In the genomic region with DNA sequence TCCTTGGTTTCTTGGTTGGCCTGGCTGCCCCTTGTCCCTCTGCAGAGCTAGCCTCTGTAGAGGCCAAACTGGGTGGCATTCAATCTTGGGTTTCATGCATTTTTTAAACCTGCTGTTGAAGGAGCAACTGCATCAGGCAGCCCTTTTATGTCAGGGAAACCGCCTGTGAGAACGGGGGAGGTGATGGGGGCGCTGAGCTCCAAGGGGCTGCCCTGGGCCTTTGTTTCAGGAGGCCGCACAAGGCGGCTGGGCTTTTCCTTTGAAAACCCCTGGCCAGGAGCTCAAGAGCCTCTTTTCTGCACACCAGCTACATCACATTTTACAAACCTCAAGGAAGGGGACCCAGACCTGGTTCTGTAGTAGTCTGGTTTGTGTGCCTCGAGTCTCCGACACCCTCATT, we compare ENCODE assay signal across 12 mouse cellular contexts. TPM values are rescaled to one million over a fixed set of nuclear protein-coding genes. Genes with fewer than 3 reads are reported as not detected.
DNase-seq lines count a peak whose midpoint lies in the region; ATAC-seq lines count a peak whose summit lies in the region.
"Had no signal": no experiment of that assay in that cellular context is flagged by ENCODE, and none has a peak within 500 bp of the region (broad histone marks: within the 10 kb centered on the region; RNA-seq: fewer than 3 reads in every experiment).

No protein-coding gene starts in this region.

- no peak for DNase-seq in heart, postnatal 4 days
- DNase-seq in embryonic facial prominence, embryonic 10.5 days (ENCODE audit: low spot score), result peak; percentile 76
- DNase-seq in layer of hippocampus, adult 8-10 months (ENCODE audit: low spot score in 2 of 2), result no peak
- no peak for DNase-seq in cerebellum, adult 9-11 months
- no peak for DNase-seq in frontal cortex, adult 2 months (ENCODE audit: extremely low spot score in 1 of 2, low spot score in 1 of 2)
- DNase-seq: cerebellum, adult 2 months; right cerebral cortex, postnatal 4 days had no signal

- H3K4me3 ChIP-seq in heart, embryonic 15.5 days, result no peak overlapping the region
- H3K4me3 ChIP-seq in embryonic facial prominence, embryonic 10.5 days, result 0 out of 2 replicates have a peak overlapping the region, but pooled peaks have one; percentile 18
- H3K4me3 ChIP-seq in hindbrain, embryonic 16.5 days (ENCODE audit: low read length), result no peak overlapping the region
- no peak overlapping the region for H3K4me3 ChIP-seq in neural tube, embryonic 12.5 days

- no peaks in the 10 kb centered on the region for H3K36me3 ChIP-seq in heart, embryonic 15.5 days
- no peaks in the 10 kb centered on the region for H3K36me3 ChIP-seq in embryonic facial prominence, embryonic 10.5 days (replicated peaks)
- H3K36me3 ChIP-seq in hindbrain, embryonic 16.5 days (ENCODE audit: control insufficient read depth, insufficient read depth, low read length), result no peaks in the 10 kb centered on the region
- H3K36me3 ChIP-seq in neural tube, embryonic 12.5 days, result no peaks in the 10 kb centered on the region

- 43% methylated on average over 7 of the region's 7 CpGs for WGBS in heart, embryonic 15.5 days
- WGBS in embryonic facial prominence, embryonic 10.5 days, result 14% methylated on average over 7 of the region's 7 CpGs
- WGBS in hindbrain, embryonic 16.5 days, result 13% methylated on average over 7 of the region's 7 CpGs
- WGBS in neural tube, embryonic 12.5 days, result 11% methylated on average over 7 of the region's 7 CpGs

- 0 out of 2 replicates have a peak, but pooled peaks cover 12% of the 10 kb centered on the region for H3K27me3 ChIP-seq in heart, embryonic 15.5 days
- peaks cover 66% of the 10 kb centered on the region for H3K27me3 ChIP-seq in embryonic facial prominence, embryonic 10.5 days (replicated peaks; ENCODE audit: low read depth, poor library complexity, severe bottlenecking)
- peaks cover 4% of the 10 kb centered on the region for H3K27me3 ChIP-seq in hindbrain, embryonic 16.5 days (replicated peaks; ENCODE audit: control insufficient read depth, insufficient read depth, low read length)
- H3K27me3 ChIP-seq in neural tube, embryonic 12.5 days (replicated peaks), result peaks cover 48% of the 10 kb centered on the region

- H3K4me2 ChIP-seq in heart, embryonic 15.5 days, result 0 out of 2 replicates have a peak overlapping the region, but pooled peaks have one; percentile 16
- H3K4me2 ChIP-seq in hindbrain, embryonic 16.5 days (ENCODE audit: low read length), result no peak overlapping the region; the same call in 1 of the 2 replicates
- H3K4me2 ChIP-seq in neural tube, embryonic 12.5 days (replicated peaks), result peak overlapping the region; percentile 38

- no peak overlapping the region for H3K9ac ChIP-seq in heart, embryonic 15.5 days
- peak overlapping the region; percentile 35 for H3K9ac ChIP-seq in hindbrain, embryonic 16.5 days (ENCODE audit: low read depth, low read length)
- H3K9ac ChIP-seq in neural tube, embryonic 12.5 days, result peak overlapping the region; percentile 13; the same call in 1 of the 2 replicates

- ATAC-seq in heart, embryonic 15.5 days (replicated peaks; ENCODE audit: insufficient number of reproducible peaks, insufficient read depth, low FRiP score, low read depth), result no peak
- ATAC-seq in hindbrain, embryonic 16.5 days, result no peak
- ATAC-seq in neural tube, embryonic 12.5 days (ENCODE audit: low FRiP score, low read depth), result peak; percentile 39; the same call in 1 of the 2 replicates

- H3K27ac ChIP-seq in heart, embryonic 15.5 days, result no peak overlapping the region
- peak overlapping the region; percentile 82 for H3K27ac ChIP-seq in embryonic facial prominence, embryonic 10.5 days (replicated peaks)
- H3K27ac ChIP-seq in hindbrain, embryonic 16.5 days (ENCODE audit: low read depth, low read length), result no peak overlapping the region
- H3K27ac ChIP-seq in neural tube, embryonic 12.5 days, result peak overlapping the region; percentile 32; the same call in 1 of the 2 replicates
- H3K27ac ChIP-seq: macrophage had no signal

- H3K9me3 ChIP-seq in heart, embryonic 15.5 days (replicated peaks), result no peaks in the 10 kb centered on the region
- no peaks in the 10 kb centered on the region for H3K9me3 ChIP-seq in embryonic facial prominence, embryonic 10.5 days
- H3K9me3 ChIP-seq in hindbrain, embryonic 16.5 days (ENCODE audit: control insufficient read depth, low read length), result no peaks in the 10 kb centered on the region
- H3K9me3 ChIP-seq in neural tube, embryonic 12.5 days, result no peaks in the 10 kb centered on the region

- H3K4me1 ChIP-seq in heart, embryonic 15.5 days (replicated peaks), result peaks cover 28% of the 10 kb centered on the region
- H3K4me1 ChIP-seq in embryonic facial prominence, embryonic 10.5 days, result peaks cover 67% of the 10 kb centered on the region
- peaks cover 16% of the 10 kb centered on the region for H3K4me1 ChIP-seq in hindbrain, embryonic 16.5 days (ENCODE audit: control insufficient read depth, insufficient read depth, low read depth, low read length)
- H3K4me1 ChIP-seq in neural tube, embryonic 12.5 days, result peaks cover 25% of the 10 kb centered on the region

RNA-seq across cellular contexts. Expression of gene Cd247, which starts 25.6 kb away (rescaled TPM):
- 0.89 and 5.5 TPM in 2 replicates for polyA plus RNA-seq in heart, embryonic 15.5 days (2015; fragmentation: Nextera tagmentation; extraction: Ambion mirVana)
- total RNA-seq in heart, postnatal 4 days (2021), result under 1 TPM; 0.29 to 0.69 TPM
- 1.6 and 1.7 TPM in 2 replicates for polyA plus RNA-seq in embryonic facial prominence, embryonic 10.5 days (2016; fragmentation: Nextera tagmentation; extraction: Ambion mirVana)
- polyA plus RNA-seq in hindbrain, embryonic 16.5 days (2015; fragmentation: Nextera tagmentation; extraction: Ambion mirVana), result 0.46 and 0.77 TPM in 2 replicates
- polyA plus RNA-seq in neural tube, embryonic 12.5 days (2016; fragmentation: Nextera tagmentation; extraction: Ambion mirVana), result 1.2 and 1.8 TPM in 2 replicates
- total RNA-seq in layer of hippocampus, adult 8-10 months (2022), result under 1 TPM in 1 of 4 experiments, not detected in 3; 0.43 TPM
- 0.26 and 0.44 TPM in 2 replicates for polyA plus RNA-seq in frontal cortex, adult 2 months (2012; rRNA removed)
- total RNA-seq: layer of hippocampus, postnatal 14 days had no signal

RNA-seq across cellular contexts. Expression of gene Creg1, which starts 50.6 kb away (rescaled TPM):
- polyA plus RNA-seq in heart, embryonic 15.5 days (2015; fragmentation: Nextera tagmentation; extraction: Ambion mirVana), result 69.9 and 75.6 TPM in 2 replicates
- total RNA-seq in heart, postnatal 4 days (2021), result 10 to 100 TPM; 24.3 to 28.7 TPM
- 32.4 and 40.5 TPM in 2 replicates for polyA plus RNA-seq in embryonic facial prominence, embryonic 10.5 days (2016; fragmentation: Nextera tagmentation; extraction: Ambion mirVana)
- polyA plus RNA-seq in hindbrain, embryonic 16.5 days (2015; fragmentation: Nextera tagmentation; extraction: Ambion mirVana), result 42.8 and 42.9 TPM in 2 replicates
- polyA plus RNA-seq in neural tube, embryonic 12.5 days (2016; fragmentation: Nextera tagmentation; extraction: Ambion mirVana), result 33.0 and 33.1 TPM in 2 replicates
- 10 to 100 TPM; 27.6 to 49.9 (median 40.4) TPM for total RNA-seq in layer of hippocampus, adult 8-10 months (2022)
- polyA plus RNA-seq in frontal cortex, adult 2 months (2012; rRNA removed), result 33.9 and 36.1 TPM in 2 replicates

Comparison
In these comparisons a context has a peak if more than half of its experiments do, and no peak if none do; other contexts are left out.
1. H3K27ac ChIP-seq: peak in embryonic facial prominence, embryonic 10.5 days (single experiment) and neural tube, embryonic 12.5 days (single experiment); none in heart, embryonic 15.5 days (single experiment) and hindbrain, embryonic 16.5 days (single experiment).